Mouse (Mus musculus) liver, adult 2 months (tissue): ENCODE results near the gene Fam178b.

Experiments
- CTCF ChIP-seq: fragments of 200-500 bp; IDR thresholded peaks from 2 replicates; pipeline ENCODE4 v1.5.1; 2011; ENCODE audit warnings: low read depth, low read length, control low read depth
- POLR2A ChIP-seq: fragments of 200-500 bp; IDR thresholded peaks from 2 replicates; pipeline ENCODE4 v1.6.1; 2011; ENCODE audit warnings: low read length, control low read depth; ENCODE audit not compliant: insufficient read depth; ENCODE audit errors: extremely low read depth

DNA sequence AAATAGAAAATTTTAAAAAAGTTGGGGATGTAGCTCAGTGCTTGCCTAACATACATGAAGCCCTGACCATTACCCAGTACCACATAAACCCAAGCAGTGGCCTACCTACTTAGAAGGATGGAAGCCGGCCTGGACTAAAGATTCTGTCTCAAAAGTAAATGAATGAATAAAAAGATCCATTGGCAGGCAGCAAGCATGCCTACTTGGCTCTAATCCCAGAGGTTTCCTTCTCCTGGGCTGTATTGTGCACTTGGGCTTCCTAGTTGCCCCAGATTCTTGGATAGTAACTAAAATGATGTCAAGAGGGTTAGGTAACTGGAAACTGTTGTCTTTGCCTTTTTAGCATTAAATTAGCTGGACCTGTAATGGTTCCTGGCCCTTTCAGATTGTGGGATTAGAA is 169.7 kb downstream of the Fam178b start:
- TF ChIP-seq CTCF = no peak
- TF ChIP-seq POLR2A = no peak
